Mouse (Mus musculus): ENCODE data around the gene Rgs19. TPM values are rescaled to one million over a fixed set of nuclear protein-coding genes. Genes with fewer than 3 reads are reported as not detected.
A peak's percentile ranks its signal among the peaks of the same experiment; 100 is the strongest.

Rgs19 gene
- polyA plus RNA-seq, 1 experiment: 25.7 TPM

GRCm38 (mm10) chr2:181677096-181677754, 16.6 kb downstream of the Rgs19 start:
- Histone ChIP-seq H3K4me3 (ENCODE audit: control insufficient read depth, low read depth, low read length) (no peak overlapping the region; the same call in 1 of the 2 replicates), H3K27ac (ENCODE audit: control insufficient read depth, insufficient read depth, low read depth, low read length) (0 out of 2 replicates have a peak overlapping the region, but pooled peaks have one; percentile 15), H3K36me3 (ENCODE audit: control insufficient read depth, insufficient read depth, low read length) (no peaks in the 10 kb centered on the region), H3K4me1 (ENCODE audit: control insufficient read depth, insufficient read depth, low read length) (peaks cover 20% of the 10 kb centered on the region), H3K27me3 (ENCODE audit: control insufficient read depth, insufficient read depth, low read length) (no peaks in the 10 kb centered on the region)
- TF ChIP-seq POLR2A (IDR thresholded peaks at IDR 0.05; ENCODE audit: control insufficient read depth, low read depth, low read length) (no peak), CTCF (IDR thresholded peaks at IDR 0.05; ENCODE audit: control insufficient read depth, insufficient read depth, insufficient replicate concordance, low read depth, low read length) (no peak)

GRCm38 (mm10) chr2:181676424-181676823, 17.4 kb downstream of the Rgs19 start:
- Histone ChIP-seq H3K4me3 (ENCODE audit: control insufficient read depth, low read depth, low read length) (no peak overlapping the region), H3K36me3 (ENCODE audit: control insufficient read depth, insufficient read depth, low read length) (no peaks in the 10 kb centered on the region), H3K27me3 (ENCODE audit: control insufficient read depth, insufficient read depth, low read length) (no peaks in the 10 kb centered on the region), H3K4me1 (ENCODE audit: control insufficient read depth, insufficient read depth, low read length) (peaks cover 25% of the 10 kb centered on the region), H3K27ac (ENCODE audit: control insufficient read depth, insufficient read depth, low read depth, low read length) (no peak overlapping the region)
- TF ChIP-seq CTCF (IDR thresholded peaks at IDR 0.05; ENCODE audit: control insufficient read depth, insufficient read depth, insufficient replicate concordance, low read depth, low read length) (no peak), POLR2A (IDR thresholded peaks at IDR 0.05; ENCODE audit: control insufficient read depth, low read depth, low read length) (no peak)

- Histone ChIP-seq H3K27ac (ENCODE audit: control insufficient read depth, insufficient read depth, low read depth, low read length) (peak overlapping the region; percentile 94), H3K36me3 (ENCODE audit: control insufficient read depth, insufficient read depth, low read length) (no peaks in the 10 kb centered on the region), H3K27me3 (ENCODE audit: control insufficient read depth, insufficient read depth, low read length) (no peaks in the 10 kb centered on the region), H3K4me1 (ENCODE audit: control insufficient read depth, insufficient read depth, low read length) (peaks cover 28% of the 10 kb centered on the region), H3K4me3 (ENCODE audit: control insufficient read depth, low read depth, low read length) (peak overlapping the region; percentile 80)
- TF ChIP-seq POLR2A (IDR thresholded peaks at IDR 0.05; ENCODE audit: control insufficient read depth, low read depth, low read length) (peak; percentile 78), CTCF (IDR thresholded peaks at IDR 0.05; ENCODE audit: control insufficient read depth, insufficient read depth, insufficient replicate concordance, low read depth, low read length) (no peak)
Measured at GRCm38 (mm10) chr2:181675454-181675853, 18.3 kb downstream of the Rgs19 start.

GRCm38 (mm10) chr2:181674934-181675333, 18.8 kb downstream of the Rgs19 start:
- peak overlapping the region; percentile 94 for H3K27ac ChIP-seq (ENCODE audit: control insufficient read depth, insufficient read depth, low read depth, low read length)
- H3K4me3 ChIP-seq (ENCODE audit: control insufficient read depth, low read depth, low read length): peak overlapping the region; percentile 80
- H3K27me3 ChIP-seq (ENCODE audit: control insufficient read depth, insufficient read depth, low read length): no peaks in the 10 kb centered on the region
- TF ChIP-seq CTCF (IDR thresholded peaks at IDR 0.05; ENCODE audit: control insufficient read depth, insufficient read depth, insufficient replicate concordance, low read depth, low read length) (no peak), POLR2A (IDR thresholded peaks at IDR 0.05; ENCODE audit: control insufficient read depth, low read depth, low read length) (no peak)
- H3K4me1 ChIP-seq (ENCODE audit: control insufficient read depth, insufficient read depth, low read length): peaks cover 34% of the 10 kb centered on the region
- no peaks in the 10 kb centered on the region for H3K36me3 ChIP-seq (ENCODE audit: control insufficient read depth, insufficient read depth, low read length)

- no peaks in the 10 kb centered on the region for H3K36me3 ChIP-seq (ENCODE audit: control insufficient read depth, insufficient read depth, low read length)
- peaks cover 32% of the 10 kb centered on the region for H3K4me1 ChIP-seq (ENCODE audit: control insufficient read depth, insufficient read depth, low read length)
- 0 out of 2 replicates have a peak overlapping the region, but pooled peaks have one; percentile 18 for H3K27ac ChIP-seq (ENCODE audit: control insufficient read depth, insufficient read depth, low read depth, low read length)
- no peak overlapping the region for H3K4me3 ChIP-seq (ENCODE audit: control insufficient read depth, low read depth, low read length)
- no peak for TF ChIP-seq POLR2A (IDR thresholded peaks at IDR 0.05; ENCODE audit: control insufficient read depth, low read depth, low read length)
- TF ChIP-seq CTCF (IDR thresholded peaks at IDR 0.05; ENCODE audit: control insufficient read depth, insufficient read depth, insufficient replicate concordance, low read depth, low read length): no peak
- H3K27me3 ChIP-seq (ENCODE audit: control insufficient read depth, insufficient read depth, low read length): no peaks in the 10 kb centered on the region
Measured at GRCm38 (mm10) chr2:181673501-181673900, 20.3 kb downstream of the Rgs19 start.

GRCm38 (mm10) chr2:181671984-181672383, 21.8 kb downstream of the Rgs19 start:
- Histone ChIP-seq H3K27me3 (ENCODE audit: control insufficient read depth, insufficient read depth, low read length) (no peaks in the 10 kb centered on the region), H3K4me1 (ENCODE audit: control insufficient read depth, insufficient read depth, low read length) (peaks cover 32% of the 10 kb centered on the region), H3K27ac (ENCODE audit: control insufficient read depth, insufficient read depth, low read depth, low read length) (no peak overlapping the region), H3K4me3 (ENCODE audit: control insufficient read depth, low read depth, low read length) (peak overlapping the region; percentile 82), H3K36me3 (ENCODE audit: control insufficient read depth, insufficient read depth, low read length) (no peaks in the 10 kb centered on the region)
- TF ChIP-seq POLR2A (IDR thresholded peaks at IDR 0.05; ENCODE audit: control insufficient read depth, low read depth, low read length) (no peak), CTCF (IDR thresholded peaks at IDR 0.05; ENCODE audit: control insufficient read depth, insufficient read depth, insufficient replicate concordance, low read depth, low read length) (no peak)

- Histone ChIP-seq H3K27ac (ENCODE audit: control insufficient read depth, insufficient read depth, low read depth, low read length) (no peak within 1 kb of the TSS), H3K4me1 (ENCODE audit: control insufficient read depth, insufficient read depth, low read length) (peaks cover 32% of the 10 kb centered on the region), H3K27me3 (ENCODE audit: control insufficient read depth, insufficient read depth, low read length) (no peaks in the 10 kb centered on the region)
Measured at GRCm38 (mm10) chr2:181671326-181671725, 22.5 kb downstream of the Rgs19 start, which contains the start of gene Sox18. TSS of gene Sox18 (minus strand) at chr2:181671640.

More at GRCm38 (mm10) chr2:181671326-181671725, 22.5 kb downstream of the Rgs19 start, which contains the start of gene Sox18:
- Histone ChIP-seq H3K36me3 (ENCODE audit: control insufficient read depth, insufficient read depth, low read length) (no peaks in the 10 kb centered on the region), H3K4me3 (ENCODE audit: control insufficient read depth, low read depth, low read length) (peak within 1 kb of the TSS; percentile 82)
- TF ChIP-seq POLR2A (IDR thresholded peaks at IDR 0.05; ENCODE audit: control insufficient read depth, low read depth, low read length) (no peak), CTCF (IDR thresholded peaks at IDR 0.05; ENCODE audit: control insufficient read depth, insufficient read depth, insufficient replicate concordance, low read depth, low read length) (no peak)

Measured in testis, adult 2 months (tissue).